Mouse (Mus musculus): Measurements from ENCODE around the gene Arrdc4. TPM values are rescaled to one million over a fixed set of nuclear protein-coding genes. Genes with fewer than 3 reads are reported as not detected.

Arrdc4 gene
- polyA plus RNA-seq, 1 experiment from 2014 or later: 29.7 TPM

DNA sequence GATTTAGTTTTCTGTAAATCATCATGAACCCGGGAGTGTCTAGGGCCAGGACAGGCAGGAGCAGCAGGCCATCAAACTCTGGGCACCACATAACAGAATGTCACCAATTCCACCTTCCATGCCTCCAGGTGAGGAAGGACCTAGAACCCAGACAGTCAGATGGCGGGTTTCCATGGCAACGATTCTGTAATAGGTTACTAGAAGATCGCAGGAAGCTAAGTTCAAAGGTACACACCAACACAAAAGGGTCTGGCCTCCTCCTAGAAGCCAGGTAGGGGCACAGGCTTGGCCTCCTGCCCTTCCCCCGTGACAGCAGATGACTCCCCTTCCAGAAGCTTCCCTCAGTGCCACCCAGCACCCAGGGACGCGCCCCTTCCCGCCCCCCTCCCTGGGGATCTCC, 680 bp downstream of the Arrdc4 start:
- Histone ChIP-seq H3K4me3 (ENCODE audit: low read length) (peak overlapping the region; percentile 84), H3K36me3 (ENCODE audit: insufficient read depth, low read length) (peaks cover 15% of the 10 kb centered on the region), H3K9me3 (ENCODE audit: low read length) (no peaks in the 10 kb centered on the region), H3K4me2 (replicated peaks; ENCODE audit: low read depth, low read length) (peak overlapping the region; percentile 86), H3K9ac (replicated peaks; ENCODE audit: low read length) (peak overlapping the region; percentile 91), H3K27ac (ENCODE audit: low read length) (peak overlapping the region; percentile 78), H3K4me1 (ENCODE audit: insufficient read depth, low read length) (peaks cover 24% of the 10 kb centered on the region), H3K27me3 (ENCODE audit: insufficient read depth, low read length) (no peaks in the 10 kb centered on the region)
- no peak for ATAC-seq (ENCODE audit: low FRiP score, low TSS enrichment)
- 7% methylated on average over 8 of the region's 8 CpGs for WGBS

DNA sequence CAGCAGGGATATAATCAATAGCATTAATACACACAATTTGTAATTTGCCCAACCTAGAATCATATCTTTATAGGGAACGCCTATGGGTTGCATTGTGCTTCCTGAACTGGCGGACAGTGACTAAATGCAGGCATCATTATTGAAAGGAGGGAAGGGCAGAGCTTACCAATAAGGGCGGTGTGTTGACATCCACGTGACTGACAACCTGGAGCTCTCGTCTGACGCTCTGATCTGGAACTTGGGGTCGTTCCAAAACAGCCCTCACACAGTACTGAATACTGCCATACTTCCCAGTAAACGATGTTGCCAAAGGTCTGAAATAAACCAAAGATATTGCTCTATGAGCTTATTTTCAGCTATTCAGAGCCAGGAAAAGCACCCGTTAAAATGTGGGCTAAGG, 4.4 kb downstream of the Arrdc4 start:
- Histone ChIP-seq H3K4me2 (replicated peaks; ENCODE audit: low read depth, low read length) (no peak overlapping the region), H3K27me3 (ENCODE audit: insufficient read depth, low read length) (no peaks in the 10 kb centered on the region), H3K9ac (replicated peaks; ENCODE audit: low read length) (no peak overlapping the region), H3K27ac (ENCODE audit: low read length) (no peak overlapping the region), H3K4me1 (ENCODE audit: insufficient read depth, low read length) (peaks cover 20% of the 10 kb centered on the region), H3K9me3 (ENCODE audit: low read length) (no peaks in the 10 kb centered on the region), H3K4me3 (ENCODE audit: low read length) (no peak overlapping the region), H3K36me3 (ENCODE audit: insufficient read depth, low read length) (peaks cover 48% of the 10 kb centered on the region)
- 86% methylated on average over 9 of the region's 9 CpGs for WGBS
- ATAC-seq (ENCODE audit: low FRiP score, low TSS enrichment): no peak

DNA sequence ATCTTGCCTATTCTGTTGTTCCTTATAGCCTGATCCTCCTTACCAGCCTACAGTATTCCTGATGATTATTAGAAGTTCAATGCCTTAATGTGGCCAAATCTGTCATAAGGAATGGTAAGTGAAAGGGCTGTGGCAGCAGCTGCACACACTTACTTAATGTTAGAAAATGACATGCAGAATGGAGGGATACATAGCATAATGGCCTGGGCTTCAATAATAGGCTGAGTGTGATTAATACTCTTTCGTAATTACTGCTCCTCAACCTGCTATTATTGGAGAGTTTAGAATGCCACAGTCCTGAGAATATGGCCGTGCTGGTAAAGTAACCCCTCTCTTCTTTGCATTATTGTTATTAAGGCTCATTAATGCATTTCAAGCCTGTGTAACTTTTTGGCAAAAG, 4.8 kb downstream of the Arrdc4 start:
- WGBS: 96% methylated on average over 2 of the region's 2 CpGs
- H3K36me3 ChIP-seq (ENCODE audit: insufficient read depth, low read length): peaks cover 52% of the 10 kb centered on the region

DNA sequence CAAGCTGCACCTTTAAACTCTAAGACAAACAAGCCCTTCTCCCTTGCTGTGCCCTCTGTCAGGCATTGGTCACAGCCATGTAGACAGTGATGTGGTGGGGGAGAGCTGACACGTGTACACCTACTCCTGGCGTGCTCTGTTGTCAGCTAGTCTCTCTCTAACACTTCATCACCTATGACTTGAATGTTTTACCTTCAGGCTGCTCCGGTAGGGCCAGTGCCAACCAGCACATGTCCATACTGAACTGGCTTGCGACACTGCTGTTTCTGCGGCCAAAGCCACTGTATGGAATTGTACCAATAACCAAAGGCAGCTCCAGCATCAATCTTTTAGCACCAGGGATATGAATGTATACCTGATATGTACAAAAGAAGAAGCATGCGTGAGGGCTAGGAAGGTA, 8.3 kb downstream of the Arrdc4 start:
- H3K9ac ChIP-seq (replicated peaks; ENCODE audit: low read length): no peak overlapping the region
- H3K4me3 ChIP-seq (ENCODE audit: low read length): no peak overlapping the region
- no peaks in the 10 kb centered on the region for H3K27me3 ChIP-seq (ENCODE audit: insufficient read depth, low read length)
- ATAC-seq (ENCODE audit: low FRiP score, low TSS enrichment): no peak
- peaks cover 63% of the 10 kb centered on the region for H3K36me3 ChIP-seq (ENCODE audit: insufficient read depth, low read length)
- no peak overlapping the region for H3K4me2 ChIP-seq (replicated peaks; ENCODE audit: low read depth, low read length)
- no peaks in the 10 kb centered on the region for H3K4me1 ChIP-seq (ENCODE audit: insufficient read depth, low read length)
- WGBS: 90% methylated on average over 6 of the region's 6 CpGs
- no peaks in the 10 kb centered on the region for H3K9me3 ChIP-seq (ENCODE audit: low read length)
- H3K27ac ChIP-seq (ENCODE audit: low read length): no peak overlapping the region

More for the DNA sequence above, 4.8 kb downstream of the Arrdc4 start:
- Histone ChIP-seq H3K4me3 (ENCODE audit: low read length) (no peak overlapping the region), H3K27ac (ENCODE audit: low read length) (no peak overlapping the region), H3K9ac (replicated peaks; ENCODE audit: low read length) (no peak overlapping the region), H3K4me1 (ENCODE audit: insufficient read depth, low read length) (peaks cover 18% of the 10 kb centered on the region), H3K9me3 (ENCODE audit: low read length) (no peaks in the 10 kb centered on the region), H3K27me3 (ENCODE audit: insufficient read depth, low read length) (no peaks in the 10 kb centered on the region), H3K4me2 (replicated peaks; ENCODE audit: low read depth, low read length) (no peak overlapping the region)
- no peak for ATAC-seq (ENCODE audit: low FRiP score, low TSS enrichment)

DNA sequence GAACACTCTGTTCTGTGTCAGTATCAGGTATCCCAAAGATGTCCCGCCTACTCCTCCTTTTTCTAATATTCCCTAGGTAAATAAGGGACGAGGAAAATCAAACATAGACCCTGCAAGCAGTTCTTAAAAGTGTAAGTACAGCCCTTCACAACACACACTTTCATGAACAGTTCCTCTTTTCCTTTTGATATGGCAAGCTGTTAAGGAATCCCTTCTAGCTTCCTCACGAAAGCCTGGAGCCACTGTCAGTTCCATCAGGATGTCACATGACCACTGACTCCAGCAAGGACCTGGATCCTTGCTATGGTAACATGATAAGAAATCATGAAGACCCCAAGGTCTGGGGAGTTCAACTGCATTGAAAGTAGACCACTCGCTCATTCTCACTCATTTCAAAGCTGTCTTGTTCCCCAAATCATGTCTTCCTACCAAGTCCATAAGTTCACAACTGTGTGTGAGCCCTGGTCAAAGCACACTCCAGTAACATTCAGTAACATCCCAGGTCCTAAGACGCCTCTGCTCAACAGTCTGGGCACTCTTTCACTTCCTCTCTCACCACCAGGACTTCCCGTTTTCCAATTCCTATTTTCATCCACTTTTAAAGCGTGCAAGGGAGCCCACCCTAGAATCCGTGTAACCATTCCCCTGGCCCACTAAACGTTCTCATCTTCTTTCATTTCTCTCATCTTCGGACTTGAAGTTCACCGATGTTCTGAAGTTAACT, 10.2 kb downstream of the Arrdc4 start:
- no peaks in the 10 kb centered on the region for H3K27me3 ChIP-seq (ENCODE audit: insufficient read depth, low read length)
- no peak overlapping the region for H3K9ac ChIP-seq (replicated peaks; ENCODE audit: low read length)
- H3K4me1 ChIP-seq (ENCODE audit: insufficient read depth, low read length): no peaks in the 10 kb centered on the region
- H3K9me3 ChIP-seq (ENCODE audit: low read length): no peaks in the 10 kb centered on the region
- ATAC-seq (ENCODE audit: low FRiP score, low TSS enrichment): no peak
- H3K27ac ChIP-seq (ENCODE audit: low read length): no peak overlapping the region
- H3K4me3 ChIP-seq (ENCODE audit: low read length): no peak overlapping the region
- WGBS: 87% methylated on average over 11 of the region's 11 CpGs
- H3K36me3 ChIP-seq (ENCODE audit: insufficient read depth, low read length): peaks cover 53% of the 10 kb centered on the region
- no peak overlapping the region for H3K4me2 ChIP-seq (replicated peaks; ENCODE audit: low read depth, low read length)

DNA sequence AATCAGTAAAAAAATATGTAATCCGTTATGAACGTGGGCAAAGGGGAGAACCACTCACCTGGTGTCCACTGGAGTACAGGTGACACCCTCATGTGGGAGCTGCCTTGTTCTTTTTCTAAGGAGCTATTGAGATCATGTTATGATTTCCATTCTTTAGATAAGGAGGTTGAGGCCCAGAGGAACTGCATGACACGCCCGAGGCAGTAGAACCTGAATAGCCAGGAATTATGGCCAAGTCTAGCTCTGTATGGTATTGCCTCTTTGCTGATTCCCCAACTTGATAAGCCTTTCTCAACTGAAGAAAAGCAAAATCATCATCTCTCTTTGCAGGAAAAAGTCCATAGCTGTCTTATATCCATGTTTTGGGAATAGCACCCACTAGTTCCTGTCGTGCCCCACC, 22.7 kb downstream of the Arrdc4 start:
- Histone ChIP-seq H3K9me3 (ENCODE audit: low read length) (no peaks in the 10 kb centered on the region), H3K27me3 (ENCODE audit: insufficient read depth, low read length) (no peaks in the 10 kb centered on the region), H3K4me3 (ENCODE audit: low read length) (no peak overlapping the region), H3K4me2 (replicated peaks; ENCODE audit: low read depth, low read length) (no peak overlapping the region), H3K36me3 (ENCODE audit: insufficient read depth, low read length) (no peaks in the 10 kb centered on the region), H3K4me1 (ENCODE audit: insufficient read depth, low read length) (no peaks in the 10 kb centered on the region), H3K27ac (ENCODE audit: low read length) (no peak overlapping the region), H3K9ac (replicated peaks; ENCODE audit: low read length) (no peak overlapping the region)
- ATAC-seq (ENCODE audit: low FRiP score, low TSS enrichment): no peak
- 86% methylated on average over 5 of the region's 5 CpGs for WGBS

DNA sequence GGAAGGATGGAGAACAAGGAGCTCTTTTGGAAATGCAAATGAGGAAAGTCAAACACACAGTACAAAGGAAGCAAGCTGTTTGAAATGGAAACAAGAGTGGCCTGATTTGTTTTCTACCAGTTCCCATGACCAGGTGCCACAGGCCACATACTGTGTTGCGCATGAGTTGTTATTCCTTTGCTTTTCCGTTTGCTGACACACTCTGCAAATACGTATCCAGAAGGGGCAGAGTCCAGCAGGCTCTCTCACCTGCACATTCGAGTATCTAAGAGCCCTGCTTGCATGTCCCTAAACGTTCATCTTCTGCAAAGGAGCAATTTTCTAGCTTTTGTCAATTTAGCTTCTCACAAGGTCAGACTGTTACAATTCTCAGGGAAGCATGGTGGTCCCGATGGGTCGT, 24.3 kb downstream of the Arrdc4 start:
- no peak overlapping the region for H3K9ac ChIP-seq (replicated peaks; ENCODE audit: low read length)

DNA sequence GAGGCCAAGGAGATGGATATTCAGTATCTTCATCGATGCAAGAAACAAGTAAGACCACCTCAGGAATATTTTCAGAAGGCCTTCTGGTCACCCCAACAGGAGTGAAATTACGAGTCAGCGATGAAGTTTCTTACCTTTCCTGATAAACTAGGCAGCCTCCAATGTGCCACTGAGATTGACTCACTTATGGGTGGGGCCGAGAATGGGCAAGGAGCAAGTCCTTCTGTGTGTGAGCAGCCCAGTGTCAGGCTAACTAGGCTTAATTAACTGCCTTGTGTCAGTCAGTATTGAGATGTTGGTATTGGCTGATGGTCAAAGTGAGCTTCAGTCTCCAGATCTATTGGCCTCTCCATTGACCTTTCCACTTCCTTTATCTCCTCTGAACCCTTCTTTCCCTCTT, 27.5 kb downstream of the Arrdc4 start:
- H3K4me3 ChIP-seq (ENCODE audit: low read length): no peak overlapping the region
- H3K27ac ChIP-seq (ENCODE audit: low read length): no peak overlapping the region
- H3K27me3 ChIP-seq (ENCODE audit: insufficient read depth, low read length): no peaks in the 10 kb centered on the region
- no peak overlapping the region for H3K4me2 ChIP-seq (replicated peaks; ENCODE audit: low read depth, low read length)
- H3K9me3 ChIP-seq (ENCODE audit: low read length): no peaks in the 10 kb centered on the region
- 85% methylated on average over 4 of the region's 4 CpGs for WGBS
- H3K4me1 ChIP-seq (ENCODE audit: insufficient read depth, low read length): peaks cover 11% of the 10 kb centered on the region; the same call in 1 of the 2 replicates
- ATAC-seq (ENCODE audit: low FRiP score, low TSS enrichment): no peak
- no peak overlapping the region for H3K9ac ChIP-seq (replicated peaks; ENCODE audit: low read length)
- no peaks in the 10 kb centered on the region for H3K36me3 ChIP-seq (ENCODE audit: insufficient read depth, low read length)

More for the DNA sequence above, 24.3 kb downstream of the Arrdc4 start:
- 82% methylated on average over 7 of the region's 7 CpGs for WGBS
- Histone ChIP-seq H3K9me3 (ENCODE audit: low read length) (no peaks in the 10 kb centered on the region), H3K27ac (ENCODE audit: low read length) (no peak overlapping the region), H3K4me2 (replicated peaks; ENCODE audit: low read depth, low read length) (no peak overlapping the region), H3K4me3 (ENCODE audit: low read length) (no peak overlapping the region), H3K36me3 (ENCODE audit: insufficient read depth, low read length) (no peaks in the 10 kb centered on the region), H3K4me1 (ENCODE audit: insufficient read depth, low read length) (no peaks in the 10 kb centered on the region), H3K27me3 (ENCODE audit: insufficient read depth, low read length) (no peaks in the 10 kb centered on the region)
- ATAC-seq (ENCODE audit: low FRiP score, low TSS enrichment): no peak

DNA sequence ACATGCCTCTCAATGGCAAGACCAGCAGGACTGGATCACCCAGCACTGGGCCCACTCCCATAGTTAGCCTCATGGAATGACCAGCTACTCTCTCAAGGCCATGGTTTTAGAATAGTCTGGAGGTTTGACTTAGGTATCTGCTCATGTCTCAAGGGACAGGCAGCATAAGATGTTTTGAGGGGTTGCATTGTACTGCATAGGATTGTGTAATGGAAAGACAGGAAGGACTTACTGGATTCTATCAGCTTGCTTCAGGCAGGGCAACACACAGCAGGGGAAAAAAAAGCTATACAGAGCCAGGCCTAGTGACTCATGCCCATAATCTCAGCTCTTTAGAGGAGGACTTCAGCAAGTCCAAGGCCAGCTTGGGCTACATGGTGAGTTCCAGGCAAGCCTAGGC, 31.1 kb downstream of the Arrdc4 start:
- H3K4me2 ChIP-seq (replicated peaks; ENCODE audit: low read depth, low read length): no peak overlapping the region
- ATAC-seq (ENCODE audit: low FRiP score, low TSS enrichment): 0 out of 2 replicates have a peak, but pooled peaks have one; percentile 39
- no peaks in the 10 kb centered on the region for H3K9me3 ChIP-seq (ENCODE audit: low read length)
- H3K27me3 ChIP-seq (ENCODE audit: insufficient read depth, low read length): no peaks in the 10 kb centered on the region
- no peak overlapping the region for H3K4me3 ChIP-seq (ENCODE audit: low read length)
- H3K36me3 ChIP-seq (ENCODE audit: insufficient read depth, low read length): no peaks in the 10 kb centered on the region
- H3K4me1 ChIP-seq (ENCODE audit: insufficient read depth, low read length): peaks cover 11% of the 10 kb centered on the region; the same call in 1 of the 2 replicates
- H3K27ac ChIP-seq (ENCODE audit: low read length): peak overlapping the region; percentile 17; the same call in 1 of the 2 replicates
- no peak overlapping the region for H3K9ac ChIP-seq (replicated peaks; ENCODE audit: low read length)

DNA sequence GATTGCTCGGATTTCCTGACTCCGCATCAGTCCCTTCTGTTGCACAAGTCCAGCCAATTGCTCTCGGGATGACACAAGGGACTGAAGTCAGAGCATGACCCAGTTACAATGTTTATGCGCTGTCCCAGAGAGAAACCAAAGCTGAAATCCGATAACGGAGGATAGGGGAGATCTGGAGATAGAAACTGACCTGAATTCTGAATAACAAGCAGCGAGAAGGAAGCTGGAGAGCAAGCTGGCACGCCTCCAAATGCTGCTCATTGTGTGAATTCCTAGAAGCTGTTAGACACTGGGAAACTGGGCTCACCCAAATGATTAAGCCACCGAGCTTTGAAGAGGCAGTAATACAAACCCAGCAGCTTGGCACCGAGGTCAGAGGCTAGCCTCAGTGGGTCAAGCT, 31.5 kb downstream of the Arrdc4 start:
- Histone ChIP-seq H3K27ac (ENCODE audit: low read length) (peak overlapping the region; percentile 17; the same call in 1 of the 2 replicates), H3K4me2 (replicated peaks; ENCODE audit: low read depth, low read length) (peak overlapping the region; percentile 14), H3K4me3 (ENCODE audit: low read length) (no peak overlapping the region)

More for the DNA sequence above, 31.5 kb downstream of the Arrdc4 start:
- Histone ChIP-seq H3K9me3 (ENCODE audit: low read length) (no peaks in the 10 kb centered on the region), H3K27me3 (ENCODE audit: insufficient read depth, low read length) (no peaks in the 10 kb centered on the region), H3K9ac (replicated peaks; ENCODE audit: low read length) (no peak overlapping the region), H3K36me3 (ENCODE audit: insufficient read depth, low read length) (no peaks in the 10 kb centered on the region), H3K4me1 (ENCODE audit: insufficient read depth, low read length) (peaks cover 11% of the 10 kb centered on the region; the same call in 1 of the 2 replicates)
- 11% methylated on average over 10 of the region's 10 CpGs for WGBS
- peak; percentile 51; the same call in 1 of the 2 replicates for ATAC-seq (ENCODE audit: low FRiP score, low TSS enrichment)
